Mouse (Mus musculus) retina, postnatal 7 days (tissue): ENCODE results near the gene Kcna2.

Experiments used
- DNase-seq: peaks from one replicate; pipeline ENCODE4 v3.0.0-alpha.2; 2012; ENCODE audit warnings: low read depth, low spot score

The Kcna2 gene

GRCm38 (mm10) chr3:107150872-107151540, 50.1 kb downstream of the Kcna2 start:
- no peak for DNase-seq

DNA sequence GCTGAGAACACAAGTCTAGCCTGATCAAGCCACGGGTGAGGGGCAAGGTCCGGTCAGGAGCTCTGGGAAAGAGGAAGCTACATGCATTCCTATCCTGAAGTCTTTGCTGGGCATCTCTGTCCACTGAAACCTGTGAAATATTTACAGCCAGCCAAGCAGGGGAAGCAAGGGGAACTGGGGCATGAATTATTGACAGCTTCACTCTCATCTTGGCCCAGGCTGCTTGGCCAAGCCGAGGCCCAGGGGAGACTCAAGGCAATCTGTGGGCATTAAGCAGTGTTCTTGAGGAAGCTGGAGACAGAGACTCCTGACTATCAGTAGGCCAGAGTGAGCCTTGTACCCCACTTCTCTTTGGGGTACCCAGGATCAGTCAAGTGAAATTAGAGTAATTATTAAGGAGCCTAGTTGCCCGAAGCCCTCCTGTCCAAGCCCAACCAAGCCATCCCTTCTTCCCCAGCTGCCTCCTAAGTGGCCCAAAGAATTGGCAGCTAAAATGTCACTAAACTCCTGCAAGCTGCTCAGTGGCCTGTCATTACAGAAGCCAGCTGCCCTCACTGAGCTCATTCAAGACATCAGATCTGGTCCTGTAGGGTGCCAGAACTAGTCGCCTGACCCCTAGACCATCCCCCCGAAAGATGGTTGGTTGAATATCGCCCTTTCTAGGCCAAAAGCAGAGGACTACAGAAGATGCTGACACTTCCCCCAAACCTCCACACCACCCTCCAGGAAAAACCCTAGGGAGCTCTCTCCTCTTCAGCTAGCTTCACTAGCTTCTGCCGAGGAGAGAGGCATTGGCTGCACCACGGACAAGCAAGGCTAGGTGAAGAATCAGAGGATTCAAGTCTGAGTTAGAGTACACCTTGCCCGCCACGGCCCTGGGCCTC, 53.1 kb downstream of the Kcna2 start:
- no peak for DNase-seq

DNA sequence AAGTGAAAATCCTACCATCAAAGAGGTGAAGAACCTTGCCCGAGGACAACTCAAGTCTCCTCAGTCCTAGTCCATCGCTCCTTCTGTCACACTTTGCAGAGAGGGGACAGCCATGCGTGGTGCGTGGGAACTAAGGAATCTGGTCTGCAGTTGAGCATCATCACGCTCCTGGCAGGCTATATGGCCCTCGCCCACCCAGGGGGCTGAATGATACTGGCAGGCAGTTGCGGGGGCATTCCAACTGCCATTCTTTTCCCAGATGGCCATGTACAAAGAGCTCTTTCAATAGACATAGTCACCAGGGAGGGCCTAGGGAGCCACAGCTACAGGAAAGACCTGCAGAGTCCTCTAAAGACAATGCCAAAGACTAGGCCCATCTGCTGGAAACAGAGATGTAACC, 57.9 kb downstream of the Kcna2 start:
- no peak for DNase-seq

- DNase-seq: no peak
Observed at GRCm38 (mm10) chr3:107159418-107159817, 58.5 kb downstream of the Kcna2 start.

GRCm38 (mm10) chr3:107159859-107160324, 58.9 kb downstream of the Kcna2 start:
- no peak for DNase-seq

GRCm38 (mm10) chr3:107162741-107163140, 61.8 kb downstream of the Kcna2 start:
- no peak for DNase-seq
